Mouse (Mus musculus): ENCODE measurements around the gene Pex10. TPM values are rescaled to one million over a fixed set of nuclear protein-coding genes. Genes with fewer than 3 reads are reported as not detected.

Gene Pex10
- total and polyA plus RNA-seq, 3 experiments: 9.2 to 21.9 (median 15.6) TPM

DNA sequence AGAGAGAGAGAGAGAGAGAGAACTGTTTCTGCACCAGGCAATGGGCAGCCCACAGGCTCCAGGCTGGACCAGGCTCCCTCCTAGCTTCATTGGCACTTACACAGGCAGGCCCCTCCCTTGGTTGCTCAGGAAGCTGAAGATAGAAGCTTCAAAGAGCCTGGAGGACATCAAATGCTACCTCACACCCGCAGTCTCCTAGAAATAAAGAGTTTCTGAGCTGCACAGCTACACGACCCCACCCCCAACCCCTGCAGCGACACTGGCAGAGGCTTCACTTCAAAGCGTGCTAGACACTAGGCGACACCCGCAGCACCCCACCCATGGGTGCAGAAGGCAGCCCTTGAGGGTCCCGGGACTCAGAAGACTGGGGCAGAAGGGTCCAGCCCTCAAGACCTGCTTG, 16.7 kb upstream of the Pex10 start:
- Histone ChIP-seq H3K9me3 (replicated peaks; ENCODE audit: low read length) (no peaks in the 10 kb centered on the region), H3K79me2 (replicated peaks; ENCODE audit: control insufficient read depth, extremely low read depth, insufficient read depth, poor library complexity, severe bottlenecking) (no peaks in the 10 kb centered on the region), H3K27me3 (replicated peaks) (peaks cover 89% of the 10 kb centered on the region), H3K4me3 (replicated peaks in 1 of 3; ENCODE audit: low read depth in 2 of 3, low read length in 2 of 3, poor library complexity in 1 of 3) (no peak overlapping the region), H3K9ac (ENCODE audit: insufficient read depth, low read depth) (no peak overlapping the region), H3K27ac (ENCODE audit: insufficient read depth, low read depth) (no peak overlapping the region), H3K4me2 (ENCODE audit: insufficient read depth, low read depth, poor library complexity, severe bottlenecking) (no peak overlapping the region), H3K36me3 (replicated peaks in 1 of 2; ENCODE audit: control insufficient read depth in 1 of 2, insufficient read depth in 1 of 2, low read length in 1 of 2) (no peaks in the 10 kb centered on the region), H3K4me1 (ENCODE audit: control insufficient read depth in 1 of 2, insufficient read depth in 2 of 2) (peaks cover 4 to 5% of the 10 kb centered on the region in 2 experiments; a peak in 3 of 4 replicates)
- TF ChIP-seq SMC3 (IDR thresholded peaks at IDR 0.05; ENCODE audit: low read depth, low read length): no peak
- TF ChIP-seq MYC (IDR thresholded peaks at IDR 0.05; ENCODE audit: low read depth, low read length): no peak
- in situ Hi-C loops (cut with MboI; ENCODE audit: low pct_ligation_motif_present, low pct_unique_long_range_greater_than_20kb, low sequenced_read_pairs) (no loop called here), dilution Hi-C loops (cut with MboI; ENCODE audit: extremely low pct_ligation_motif_present, extremely low pct_unique_long_range_greater_than_20kb, low sequenced_read_pairs) (no loop called here)
- DNase-seq (ENCODE audit: extremely low read depth): no peak

DNA sequence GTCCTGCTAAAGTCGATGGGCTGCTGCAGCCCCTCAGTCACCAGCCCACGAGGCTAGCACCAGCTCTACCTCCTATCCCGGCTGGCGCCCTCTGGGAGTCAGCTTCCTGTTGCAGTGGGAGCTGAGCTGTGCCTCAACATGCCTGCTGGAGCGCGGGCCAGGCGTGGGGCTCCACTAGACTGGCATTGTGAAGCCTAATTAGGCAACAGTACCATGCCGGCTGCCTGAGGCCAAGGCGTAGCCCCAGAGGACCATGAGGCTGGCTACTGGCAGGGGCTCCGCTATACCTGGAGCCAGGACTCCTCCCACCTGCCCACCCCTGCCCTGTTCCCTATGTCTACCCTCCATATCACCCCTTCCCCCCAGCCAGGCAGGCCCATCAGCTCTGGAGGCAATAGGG, 10.1 kb upstream of the Pex10 start, which contains the start of gene Plch2:
Plch2 (minus strand) TSS at position 61 of the 400 bp plus-strand sequence.
- H3K4me3 ChIP-seq (replicated peaks in 1 of 3; ENCODE audit: low read depth in 2 of 3, low read length in 2 of 3, poor library complexity in 1 of 3): no peak within 1 kb of the TSS
- no peak within 1 kb of the TSS for H3K4me2 ChIP-seq (ENCODE audit: insufficient read depth, low read depth, poor library complexity, severe bottlenecking)
- TF ChIP-seq TCF12 (IDR thresholded peaks at IDR 0.05; ENCODE audit: low read depth, low read length) (no peak), HCFC1 (IDR thresholded peaks at IDR 0.05; ENCODE audit: low read depth, low read length) (no peak), RAD21 (IDR thresholded peaks at IDR 0.05; ENCODE audit: low read depth, low read length) (no peak), ELF1 (IDR thresholded peaks at IDR 0.05; ENCODE audit: low read depth, low read length) (no peak), KAT2A (IDR thresholded peaks at IDR 0.05; ENCODE audit: insufficient replicate concordance, low read length) (no peak), NELFE (IDR thresholded peaks at IDR 0.05; ENCODE audit: low read depth, low read length) (no peak), SIN3A (IDR thresholded peaks at IDR 0.05; ENCODE audit: low read length) (no peak), CHD2 (IDR thresholded peaks at IDR 0.05; ENCODE audit: low read length) (no peak), MEF2A (IDR thresholded peaks at IDR 0.05; ENCODE audit: borderline replicate concordance, low read depth, low read length) (no peak), POLR2A (IDR thresholded peaks at IDR 0.05; ENCODE audit: low read depth, low read length) (no peak), ETS1 (conservative IDR thresholded peaks at IDR 0.05; ENCODE audit: low read depth, low read length) (no peak), BHLHE40 (IDR thresholded peaks at IDR 0.05; ENCODE audit: low read depth, low read length) (no peak)
- no peak within 1 kb of the TSS for H3K9ac ChIP-seq (ENCODE audit: insufficient read depth, low read depth)
- in situ Hi-C loops (cut with MboI; ENCODE audit: low pct_ligation_motif_present, low pct_unique_long_range_greater_than_20kb, low sequenced_read_pairs) (no loop called here), dilution Hi-C loops (cut with MboI; ENCODE audit: extremely low pct_ligation_motif_present, extremely low pct_unique_long_range_greater_than_20kb, low sequenced_read_pairs) (no loop called here)
- H3K9me3 ChIP-seq (replicated peaks; ENCODE audit: low read length): no peaks in the 10 kb centered on the region
- no peak within 1 kb of the TSS for H3K27ac ChIP-seq (ENCODE audit: insufficient read depth, low read depth)
- H3K36me3 ChIP-seq (replicated peaks in 1 of 2; ENCODE audit: control insufficient read depth in 1 of 2, insufficient read depth in 1 of 2, low read length in 1 of 2): no peaks in the 10 kb centered on the region
- H3K27me3 ChIP-seq (replicated peaks): peaks cover 87% of the 10 kb centered on the region
- no peak for DNase-seq (ENCODE audit: extremely low read depth)
- H3K4me1 ChIP-seq (ENCODE audit: control insufficient read depth in 1 of 2, insufficient read depth in 2 of 2): peaks cover 4 to 9% of the 10 kb centered on the region in 2 experiments; a peak in 2 of 4 replicates
- no peaks in the 10 kb centered on the region for H3K79me2 ChIP-seq (replicated peaks; ENCODE audit: control insufficient read depth, extremely low read depth, insufficient read depth, poor library complexity, severe bottlenecking)

DNA sequence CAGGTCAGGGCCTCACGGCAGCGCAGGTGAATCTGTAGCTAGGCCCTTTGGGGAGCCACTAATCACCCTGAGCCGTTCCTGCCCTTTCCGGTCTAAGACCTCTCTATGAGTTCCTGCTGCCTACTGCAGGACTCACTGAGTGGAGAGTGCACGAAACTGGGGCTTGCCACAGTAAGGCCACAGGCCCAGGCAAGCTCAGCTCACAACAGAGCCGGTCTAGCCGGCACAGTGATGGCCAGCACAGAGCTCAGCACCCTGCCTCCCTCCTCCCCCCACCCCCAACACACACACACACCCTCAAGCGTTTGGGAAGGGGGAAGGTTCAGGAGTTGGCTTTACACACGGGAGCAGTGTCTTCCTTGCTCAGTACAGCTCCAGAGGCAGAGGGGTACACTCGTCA, 8.5 kb upstream of the Pex10 start:
- no peak overlapping the region for H3K4me3 ChIP-seq (replicated peaks in 1 of 3; ENCODE audit: low read depth in 2 of 3, low read length in 2 of 3, poor library complexity in 1 of 3)
- H3K27ac ChIP-seq (ENCODE audit: insufficient read depth, low read depth): no peak overlapping the region
- H3K9ac ChIP-seq (ENCODE audit: insufficient read depth, low read depth): no peak overlapping the region
- peaks cover 93% of the 10 kb centered on the region for H3K27me3 ChIP-seq (replicated peaks)
- no peak for DNase-seq (ENCODE audit: extremely low read depth)
- in situ Hi-C loops (cut with MboI; ENCODE audit: low pct_ligation_motif_present, low pct_unique_long_range_greater_than_20kb, low sequenced_read_pairs): no loop called here
- peaks cover 4 to 9% of the 10 kb centered on the region in 2 experiments; a peak in 2 of 4 replicates for H3K4me1 ChIP-seq (ENCODE audit: control insufficient read depth in 1 of 2, insufficient read depth in 2 of 2)
- dilution Hi-C loops (cut with MboI; ENCODE audit: extremely low pct_ligation_motif_present, extremely low pct_unique_long_range_greater_than_20kb, low sequenced_read_pairs): no loop called here
- H3K4me2 ChIP-seq (ENCODE audit: insufficient read depth, low read depth, poor library complexity, severe bottlenecking): no peak overlapping the region
- H3K9me3 ChIP-seq (replicated peaks; ENCODE audit: low read length): no peaks in the 10 kb centered on the region
- no peaks in the 10 kb centered on the region for H3K79me2 ChIP-seq (replicated peaks; ENCODE audit: control insufficient read depth, extremely low read depth, insufficient read depth, poor library complexity, severe bottlenecking)
- H3K36me3 ChIP-seq (replicated peaks in 1 of 2; ENCODE audit: control insufficient read depth in 1 of 2, insufficient read depth in 1 of 2, low read length in 1 of 2): no peaks in the 10 kb centered on the region
- TF ChIP-seq POLR2A (IDR thresholded peaks at IDR 0.05; ENCODE audit: low read depth, low read length): no peak
- no peak for TF ChIP-seq ETS1 (conservative IDR thresholded peaks at IDR 0.05; ENCODE audit: low read depth, low read length)
- TF ChIP-seq USF1 (IDR thresholded peaks at IDR 0.05; ENCODE audit: low read depth, low read length): no peak
- TF ChIP-seq KAT2A (IDR thresholded peaks at IDR 0.05; ENCODE audit: insufficient replicate concordance, low read length): no peak
- TF ChIP-seq SMC3 (IDR thresholded peaks at IDR 0.05; ENCODE audit: low read depth, low read length): no peak
- TF ChIP-seq MXI1 (IDR thresholded peaks at IDR 0.05; ENCODE audit: low read depth, low read length): no peak
- no peak for TF ChIP-seq ZNF384 (IDR thresholded peaks at IDR 0.05; ENCODE audit: low read depth, low read length)
- TF ChIP-seq MEF2A (IDR thresholded peaks at IDR 0.05; ENCODE audit: borderline replicate concordance, low read depth, low read length): no peak
- TF ChIP-seq NELFE (IDR thresholded peaks at IDR 0.05; ENCODE audit: low read depth, low read length): no peak
- no peak for TF ChIP-seq ELF1 (IDR thresholded peaks at IDR 0.05; ENCODE audit: low read depth, low read length)
- TF ChIP-seq ZC3H11A (IDR thresholded peaks at IDR 0.05; ENCODE audit: low read depth, low read length): no peak
- no peak for TF ChIP-seq JUND (conservative IDR thresholded peaks at IDR 0.05; ENCODE audit: low read depth, low read length)
- TF ChIP-seq SIN3A (IDR thresholded peaks at IDR 0.05; ENCODE audit: low read length): no peak
- TF ChIP-seq POLR2AphosphoS2 (IDR thresholded peaks at IDR 0.05; ENCODE audit: low read depth, low read length): no peak
- TF ChIP-seq MYC (IDR thresholded peaks at IDR 0.05; ENCODE audit: low read depth, low read length): no peak
- TF ChIP-seq RCOR1 (conservative IDR thresholded peaks at IDR 0.05; ENCODE audit: low read depth, low read length): no peak
- no peak for TF ChIP-seq IRF4 (IDR thresholded peaks at IDR 0.05; ENCODE audit: low read depth, low read length)
- TF ChIP-seq ZMIZ1 (IDR thresholded peaks at IDR 0.05; ENCODE audit: low read depth, low read length): no peak
- TF ChIP-seq MAZ (IDR thresholded peaks at IDR 0.05; ENCODE audit: low read depth, low read length): no peak
- no peak for TF ChIP-seq JUN (IDR thresholded peaks at IDR 0.05; ENCODE audit: insufficient read depth, low read depth, low read length)
